Mouse (Mus musculus) stomach, embryonic 15.5 days (tissue): Measurements from ENCODE around the gene Tmem131l. TPM values are rescaled to one million over a fixed set of nuclear protein-coding genes. Genes with fewer than 3 reads are reported as not detected.
A peak's percentile ranks its signal among the peaks of the same experiment; 100 is the strongest.

Experiments
- ATAC-seq: fragments of 200-750 bp; cut with Nextera tagmentation; 2 replicates; pipeline ENCODE4 v1.8.0; 2017; ENCODE audit warnings: low read depth, moderate number of reproducible peaks, moderate TSS enrichment; ENCODE audit not compliant: insufficient read depth, low FRiP score
- H3K27ac ChIP-seq: fragments of 300-500 bp; sonication (generic); 2 replicates; pipeline ENCODE4 v1.5.1; 2015; ENCODE audit warnings: mild to moderate bottlenecking, inconsistent platforms
- H3K27me3 ChIP-seq: fragments of 300-500 bp; sonication (generic); replicated peaks from 2 replicates; pipeline ENCODE4 v1.6.1; 2015; ENCODE audit warnings: inconsistent platforms
- H3K36me3 ChIP-seq: fragments of 300-500 bp; sonication (generic); 2 replicates; pipeline ENCODE4 v1.6.1; 2015; ENCODE audit warnings: inconsistent platforms
- H3K4me1 ChIP-seq: fragments of 300-500 bp; sonication (generic); 2 replicates; pipeline ENCODE4 v1.6.1; 2015; ENCODE audit warnings: inconsistent platforms
- H3K4me2 ChIP-seq: fragments of 300-500 bp; sonication (generic); 2 replicates; pipeline ENCODE4 v1.6.1; 2015; ENCODE audit warnings: mild to moderate bottlenecking, inconsistent platforms
- H3K4me3 ChIP-seq: fragments of 300-500 bp; sonication (generic); replicated peaks from 2 replicates; pipeline ENCODE4 v1.5.1; 2015; ENCODE audit warnings: inconsistent platforms
- H3K9ac ChIP-seq: fragments of 300-500 bp; sonication (generic); 2 replicates; pipeline ENCODE4 v1.6.1; 2015; ENCODE audit warnings: inconsistent platforms
- H3K9me3 ChIP-seq: fragments of 300-500 bp; sonication (generic); 2 replicates; pipeline ENCODE4 v1.6.1; 2016; ENCODE audit warnings: inconsistent platforms
- WGBS: fragments of 180-500 bp; shearing (Covaris S2); methylation state at CpG from one replicate; pipeline ENCODE4 v1.1.7; 2015; 5-methylcytosine and 5-hydroxymethylcytosine counted together
- polyA plus RNA-seq: library from polyadenylated mRNA; unstranded; fragments of >200 nt; fragmentation: Nextera tagmentation; extraction: Ambion mirVana; gene quantifications from 2 replicates; pipeline ENCODE4 v1.2.1, GENCODE M21; 2015

The Tmem131l gene
- polyA plus RNA-seq, 1 experiment from 2014 or later = 44.9 TPM

DNA sequence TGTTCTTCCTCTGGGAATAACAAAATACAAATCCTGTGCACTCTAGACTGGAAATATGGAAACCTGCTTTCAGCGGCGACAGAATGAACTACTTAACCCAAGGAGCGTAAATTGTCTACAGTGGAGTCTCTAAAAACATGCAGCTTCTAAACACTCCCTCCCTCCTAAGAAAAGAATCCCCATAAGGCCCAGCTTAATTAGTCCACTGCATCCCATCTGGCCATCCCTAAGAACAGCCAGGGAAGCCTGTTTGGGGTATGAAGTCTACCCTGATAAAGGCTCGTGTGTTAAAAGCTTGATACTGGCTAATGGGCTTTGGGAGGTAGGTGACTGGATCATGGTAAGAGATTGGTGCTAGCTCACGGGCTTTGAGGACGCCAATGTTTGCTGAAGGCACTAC lies 54.5 kb downstream of the Tmem131l start:
- H3K9me3 ChIP-seq = no peaks in the 10 kb centered on the region
- H3K27ac ChIP-seq = no peak overlapping the region
- WGBS = 67% methylated on average over 6 of the region's 6 CpGs
- ATAC-seq = no peak
- H3K36me3 ChIP-seq = no peaks in the 10 kb centered on the region
- peaks cover 42% of the 10 kb centered on the region for H3K4me1 ChIP-seq
- H3K9ac ChIP-seq = no peak overlapping the region
- no peaks in the 10 kb centered on the region for H3K27me3 ChIP-seq
- H3K4me2 ChIP-seq = no peak overlapping the region
- no peak overlapping the region for H3K4me3 ChIP-seq

DNA sequence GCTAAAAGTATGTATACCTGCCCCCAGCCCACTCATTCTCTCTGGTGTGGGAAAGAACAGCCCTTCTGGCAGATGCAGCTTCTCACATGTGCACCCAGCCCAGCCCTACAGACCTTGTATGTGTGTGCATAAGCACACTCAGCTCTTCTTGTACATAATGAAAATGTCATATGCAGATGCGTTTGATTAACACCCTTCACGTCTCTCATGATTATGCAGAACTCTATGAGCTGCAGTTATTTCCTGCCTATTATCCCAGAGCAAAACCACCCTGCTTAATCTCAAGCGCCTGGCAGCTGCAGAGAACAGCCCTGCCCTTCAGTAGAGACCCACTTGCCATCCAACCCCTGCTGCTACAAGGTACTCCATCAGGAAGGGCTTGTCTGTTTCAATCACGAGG lies 55.6 kb downstream of the Tmem131l start:
- Histone ChIP-seq H3K4me1 (peaks cover 50% of the 10 kb centered on the region), H3K4me2 (no peak overlapping the region), H3K36me3 (no peaks in the 10 kb centered on the region), H3K4me3 (no peak overlapping the region), H3K9ac (no peak overlapping the region), H3K9me3 (no peaks in the 10 kb centered on the region), H3K27me3 (no peaks in the 10 kb centered on the region), H3K27ac (peak overlapping the region; percentile 54)
- ATAC-seq = peak; percentile 42; the same call in 1 of the 2 replicates
- WGBS = 50% methylated on average over 4 of the region's 4 CpGs

DNA sequence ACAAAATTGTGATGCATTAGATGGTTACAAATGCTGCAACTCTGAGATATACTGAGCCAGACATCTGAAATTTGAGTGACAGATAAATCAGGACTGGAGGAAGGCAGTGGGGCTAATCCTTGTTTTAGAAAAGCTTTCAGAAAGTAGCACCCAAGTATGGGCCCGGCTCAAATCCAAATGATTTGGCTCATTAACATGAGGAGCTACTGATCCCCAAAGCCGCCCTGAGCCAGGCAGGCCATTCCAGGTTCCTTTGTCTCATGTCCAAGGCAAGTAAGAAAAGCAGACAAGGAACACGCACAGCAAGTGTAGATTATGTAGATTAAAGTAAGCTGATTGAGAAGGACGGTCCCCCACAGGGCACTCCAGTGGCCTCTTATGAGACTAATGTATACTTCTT lies 57.2 kb downstream of the Tmem131l start:
- Histone ChIP-seq H3K36me3 (no peaks in the 10 kb centered on the region), H3K9me3 (no peaks in the 10 kb centered on the region), H3K4me1 (peaks cover 48% of the 10 kb centered on the region), H3K27me3 (no peaks in the 10 kb centered on the region), H3K9ac (no peak overlapping the region), H3K4me2 (no peak overlapping the region), H3K27ac (no peak overlapping the region), H3K4me3 (no peak overlapping the region)
- no peak for ATAC-seq
- WGBS = 86% methylated on average over 4 of the region's 4 CpGs

DNA sequence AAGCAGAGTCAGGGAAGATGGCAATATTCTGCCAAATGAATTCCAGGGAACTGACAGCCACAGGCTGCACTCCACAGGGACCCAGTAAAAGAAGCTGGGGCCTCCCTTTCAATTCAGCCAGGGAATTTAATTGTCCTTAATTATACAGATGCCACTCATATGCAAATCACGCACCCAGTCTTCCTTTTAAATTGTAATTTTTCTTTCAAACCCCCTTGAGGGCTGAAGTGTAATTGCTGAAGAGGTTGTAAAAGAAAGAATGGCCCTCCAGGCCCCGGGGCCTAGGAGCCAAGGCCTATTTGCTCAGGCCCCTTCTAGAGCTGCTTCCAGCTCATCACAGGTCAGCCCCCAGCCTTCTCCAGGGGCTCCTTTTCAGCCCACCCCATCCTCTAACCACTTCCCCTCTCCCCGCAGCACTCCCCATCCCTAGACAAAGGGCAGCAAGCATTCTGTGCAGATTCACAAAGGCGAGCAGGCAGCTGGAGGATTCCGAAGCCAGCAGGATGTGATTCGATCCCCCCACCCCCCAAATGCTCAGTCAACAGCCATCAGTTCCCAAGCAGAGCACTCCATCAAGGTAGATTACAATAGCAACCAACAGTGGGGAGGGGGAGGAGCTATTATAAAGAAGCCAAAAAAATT lies 59.6 kb downstream of the Tmem131l start:
- ATAC-seq = no peak
- Histone ChIP-seq H3K9me3 (no peaks in the 10 kb centered on the region), H3K4me1 (peaks cover 27% of the 10 kb centered on the region), H3K4me3 (no peak overlapping the region), H3K27ac (no peak overlapping the region), H3K36me3 (no peaks in the 10 kb centered on the region), H3K9ac (no peak overlapping the region), H3K27me3 (no peaks in the 10 kb centered on the region), H3K4me2 (no peak overlapping the region)
- WGBS = 38% methylated on average over 6 of the region's 6 CpGs

DNA sequence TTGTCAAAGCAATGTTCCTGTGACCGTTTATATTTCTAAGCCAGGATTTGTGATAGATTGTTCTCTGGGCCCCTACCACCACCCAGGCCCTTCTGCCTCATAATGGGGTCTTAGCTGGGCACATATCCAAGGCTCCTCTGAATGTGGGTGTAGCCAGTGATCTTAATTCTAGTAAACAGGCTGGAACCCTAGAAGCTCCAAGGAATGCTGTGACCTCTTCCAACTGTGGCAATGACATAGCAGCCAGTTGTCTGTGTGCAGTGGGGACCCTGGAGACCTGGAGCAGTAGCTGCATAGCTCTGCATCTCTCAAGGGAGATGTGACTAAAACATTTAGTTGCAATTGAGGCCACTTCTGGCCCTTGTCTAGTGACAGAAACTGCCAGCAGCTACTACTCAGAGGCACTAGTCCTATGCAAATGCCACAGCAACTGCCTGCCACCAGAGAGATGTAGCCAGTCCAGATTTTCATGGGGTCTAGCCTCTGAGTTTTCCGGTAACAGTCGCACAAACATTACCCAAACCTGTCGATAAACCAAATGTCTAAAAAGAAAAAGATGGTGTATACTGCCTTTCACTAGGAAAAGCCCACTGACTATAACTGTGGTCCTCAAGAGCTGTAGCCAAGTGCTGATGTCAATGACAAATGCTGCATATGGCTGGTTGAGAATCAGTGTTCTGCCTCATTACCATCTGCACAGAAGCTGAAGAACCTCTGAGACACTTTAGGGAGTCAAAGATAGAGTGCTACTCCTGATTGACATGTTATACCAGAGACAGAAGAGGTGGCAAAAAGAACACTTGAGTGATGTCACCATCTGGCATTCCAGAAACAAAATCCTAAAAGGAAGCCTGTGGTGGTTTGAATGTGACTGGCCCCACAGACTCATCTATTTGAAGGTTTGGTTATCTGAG lies 61.2 kb downstream of the Tmem131l start:
- Histone ChIP-seq H3K4me3 (no peak overlapping the region), H3K9ac (no peak overlapping the region), H3K36me3 (no peaks in the 10 kb centered on the region), H3K27me3 (no peaks in the 10 kb centered on the region), H3K27ac (peak overlapping the region; percentile 45), H3K9me3 (no peaks in the 10 kb centered on the region), H3K4me2 (no peak overlapping the region), H3K4me1 (peaks cover 24% of the 10 kb centered on the region)
- WGBS = 61% methylated on average over 4 of the region's 4 CpGs
- ATAC-seq = no peak

DNA sequence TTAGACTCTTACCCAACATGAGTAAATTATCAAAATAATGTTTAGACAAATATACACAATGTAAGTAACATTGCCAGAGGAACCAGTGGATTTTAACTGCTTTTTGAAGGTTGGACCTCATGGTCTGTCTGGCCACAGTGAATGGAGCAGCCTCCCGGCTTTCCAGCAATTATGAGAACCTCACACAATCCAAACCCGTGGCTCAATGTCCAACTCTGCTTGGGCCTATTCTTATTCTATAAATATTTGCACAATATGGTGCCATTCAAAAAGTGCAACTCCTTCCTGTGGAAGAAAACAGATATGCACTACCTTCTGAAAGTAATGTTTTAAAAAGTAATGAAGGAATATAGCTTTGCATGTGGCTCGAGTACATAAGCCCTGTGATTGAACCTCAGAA lies 62.2 kb downstream of the Tmem131l start:
- ATAC-seq = no peak
- no peak overlapping the region for H3K4me2 ChIP-seq
- H3K27ac ChIP-seq = 0 out of 2 replicates have a peak overlapping the region, but pooled peaks have one; percentile 18
- peaks cover 24% of the 10 kb centered on the region for H3K4me1 ChIP-seq
- H3K27me3 ChIP-seq = no peaks in the 10 kb centered on the region
- H3K9ac ChIP-seq = no peak overlapping the region
- 34% methylated on average over 3 of the region's 3 CpGs for WGBS
- H3K4me3 ChIP-seq = no peak overlapping the region
- H3K9me3 ChIP-seq = no peaks in the 10 kb centered on the region
- no peaks in the 10 kb centered on the region for H3K36me3 ChIP-seq

DNA sequence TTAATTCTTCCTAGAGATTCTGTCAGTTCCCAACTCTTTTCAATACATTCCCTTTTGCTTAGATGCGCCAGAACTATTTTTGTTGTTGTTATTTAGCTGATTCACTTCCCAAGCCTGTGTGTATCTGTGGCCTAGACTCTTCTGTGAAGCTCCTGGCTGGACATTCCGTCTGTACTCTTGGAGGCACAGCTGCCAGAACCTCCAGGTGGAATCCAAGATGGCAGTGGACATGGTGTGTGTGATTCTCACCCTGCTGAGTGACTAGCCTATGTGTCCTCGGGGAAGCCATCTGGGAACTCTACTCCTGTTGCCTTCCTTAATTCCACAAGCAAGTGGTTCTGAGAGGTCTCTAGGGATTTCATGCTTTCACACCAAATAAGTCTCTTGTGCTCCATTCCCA lies 63.8 kb downstream of the Tmem131l start:
- Histone ChIP-seq H3K27me3 (no peaks in the 10 kb centered on the region), H3K27ac (no peak overlapping the region), H3K4me1 (peaks cover 24% of the 10 kb centered on the region), H3K4me2 (no peak overlapping the region), H3K9ac (no peak overlapping the region), H3K36me3 (no peaks in the 10 kb centered on the region), H3K9me3 (no peaks in the 10 kb centered on the region), H3K4me3 (no peak overlapping the region)
- 98% methylated on average over 3 of the region's 3 CpGs for WGBS
- ATAC-seq = no peak

DNA sequence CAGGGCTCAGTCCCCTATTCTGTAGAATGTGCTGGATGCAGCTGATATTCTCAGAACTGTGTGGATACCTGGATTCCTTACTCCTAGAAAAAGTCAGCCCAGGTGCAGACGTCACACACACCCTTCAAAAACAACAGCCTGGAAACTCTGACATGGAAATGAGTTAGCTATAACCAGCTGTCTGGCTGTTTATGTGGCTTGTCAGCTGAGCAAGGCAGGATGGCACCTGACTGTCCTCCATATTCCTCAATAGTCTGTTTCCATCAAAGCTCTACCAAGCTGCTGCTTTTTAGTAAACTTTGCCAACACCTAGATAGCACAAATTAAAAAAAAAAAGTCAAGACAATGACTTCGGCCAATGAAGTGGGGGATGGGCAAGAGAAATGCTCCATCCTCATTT lies 66.6 kb downstream of the Tmem131l start:
- WGBS = 74% methylated on average over 2 of the region's 2 CpGs
- Histone ChIP-seq H3K4me1 (peaks cover 16% of the 10 kb centered on the region; the same call in 1 of the 2 replicates), H3K4me3 (no peak overlapping the region), H3K9me3 (no peaks in the 10 kb centered on the region), H3K4me2 (no peak overlapping the region), H3K27ac (no peak overlapping the region), H3K36me3 (no peaks in the 10 kb centered on the region), H3K27me3 (no peaks in the 10 kb centered on the region), H3K9ac (no peak overlapping the region)
- no peak for ATAC-seq

DNA sequence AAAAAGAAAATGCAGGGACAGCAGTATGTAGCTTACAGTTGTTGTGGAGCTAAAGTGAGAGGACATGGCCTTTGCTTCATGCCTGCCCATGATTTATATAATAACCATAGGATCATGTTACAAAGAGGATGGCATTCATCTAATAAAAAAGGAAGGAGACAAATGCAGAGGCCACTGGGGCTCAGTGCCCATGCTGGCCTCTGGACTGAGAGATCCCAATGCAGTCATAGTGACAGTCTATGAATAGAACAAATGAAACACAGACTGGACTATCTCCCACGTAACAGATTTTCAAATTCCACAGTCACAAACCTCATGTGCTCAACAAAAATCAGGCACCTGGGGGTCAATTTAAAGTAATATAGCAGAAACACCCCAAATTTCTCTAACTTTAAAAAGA lies 69.3 kb downstream of the Tmem131l start:
- Histone ChIP-seq H3K4me2 (no peak overlapping the region), H3K4me3 (no peak overlapping the region)
- no peak for ATAC-seq

DNA sequence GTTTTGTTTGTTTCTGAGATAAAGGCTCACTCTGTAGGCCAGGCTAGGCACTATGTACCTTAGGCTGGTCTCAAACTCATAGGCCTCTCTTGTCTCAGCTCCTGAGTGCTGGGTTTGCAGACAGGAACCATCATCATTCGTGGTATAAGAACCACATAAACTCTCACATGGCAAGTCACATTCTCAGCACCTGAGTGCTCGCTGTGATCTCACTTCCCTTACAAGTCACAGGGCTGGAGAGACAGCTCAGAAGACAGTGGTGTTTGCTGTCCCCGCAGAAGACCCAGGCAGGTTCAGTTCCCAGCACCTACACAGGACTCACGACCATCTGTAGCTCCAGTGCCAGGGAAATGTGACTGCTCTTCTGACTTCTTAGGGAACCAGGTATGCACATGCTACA lies 70.9 kb downstream of the Tmem131l start:
- Histone ChIP-seq H3K4me3 (no peak overlapping the region), H3K4me1 (0 out of 2 replicates have a peak, but pooled peaks cover 10% of the 10 kb centered on the region), H3K27ac (no peak overlapping the region), H3K27me3 (no peaks in the 10 kb centered on the region), H3K9me3 (no peaks in the 10 kb centered on the region), H3K9ac (no peak overlapping the region), H3K4me2 (no peak overlapping the region), H3K36me3 (no peaks in the 10 kb centered on the region)
- no peak for ATAC-seq
- WGBS = 83% methylated on average over 4 of the region's 4 CpGs

More for the DNA sequence above, 69.3 kb downstream of the Tmem131l start:
- WGBS = 59% methylated on average over 1 of the region's 1 CpGs
- Histone ChIP-seq H3K27me3 (no peaks in the 10 kb centered on the region), H3K9ac (no peak overlapping the region), H3K36me3 (no peaks in the 10 kb centered on the region), H3K27ac (no peak overlapping the region), H3K4me1 (0 out of 2 replicates have a peak, but pooled peaks cover 10% of the 10 kb centered on the region), H3K9me3 (no peaks in the 10 kb centered on the region)

DNA sequence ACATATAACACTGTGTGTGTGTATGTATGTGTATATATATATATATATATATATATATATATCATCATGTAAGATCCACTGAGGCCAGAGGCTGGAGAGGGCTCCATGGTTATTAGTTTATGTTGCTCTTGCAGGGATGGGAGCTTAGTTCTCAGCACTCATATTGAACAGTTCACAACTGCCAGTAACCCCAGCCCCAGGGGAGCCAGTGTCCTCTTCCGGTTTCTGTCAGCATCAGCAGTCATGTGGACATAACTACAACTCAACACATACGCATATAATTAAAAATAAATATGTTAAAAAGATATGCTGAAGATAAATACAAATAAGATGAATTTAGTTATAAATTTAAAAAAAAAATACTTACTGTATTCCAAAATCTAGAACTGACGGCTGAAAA lies 72.2 kb downstream of the Tmem131l start:
- Histone ChIP-seq H3K36me3 (no peaks in the 10 kb centered on the region), H3K9me3 (no peaks in the 10 kb centered on the region), H3K4me2 (no peak overlapping the region), H3K27me3 (no peaks in the 10 kb centered on the region), H3K27ac (no peak overlapping the region), H3K4me1 (0 out of 2 replicates have a peak, but pooled peaks cover 13% of the 10 kb centered on the region), H3K9ac (no peak overlapping the region), H3K4me3 (no peak overlapping the region)
- no peak for ATAC-seq
- 85% methylated on average over 3 of the region's 3 CpGs for WGBS

DNA sequence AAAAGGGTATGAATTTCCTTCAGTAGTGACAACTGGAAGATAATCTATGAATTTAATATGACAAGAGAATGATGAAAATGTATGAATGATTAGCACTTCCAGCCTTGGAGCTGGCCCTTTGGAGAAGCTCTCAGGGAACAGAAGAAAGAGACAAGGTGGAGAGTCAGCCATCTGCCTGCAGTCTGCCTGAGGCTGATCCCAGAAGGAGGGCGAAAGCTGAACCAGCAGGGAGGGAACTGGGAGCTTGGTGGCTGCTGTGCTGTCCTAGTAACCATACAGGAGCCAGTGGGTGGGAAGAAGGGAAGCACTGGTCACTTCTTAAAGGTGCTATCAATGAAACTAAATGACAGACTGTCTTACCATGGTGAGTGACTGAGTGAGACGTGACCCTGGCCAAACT lies 74.6 kb downstream of the Tmem131l start:
- no peak for ATAC-seq
- 92% methylated on average over 2 of the region's 2 CpGs for WGBS
- no peak overlapping the region for H3K9ac ChIP-seq
- H3K4me2 ChIP-seq = no peak overlapping the region
- H3K9me3 ChIP-seq = no peaks in the 10 kb centered on the region
- H3K27ac ChIP-seq = no peak overlapping the region
- 0 out of 2 replicates have a peak, but pooled peaks cover 9% of the 10 kb centered on the region for H3K4me1 ChIP-seq
- H3K36me3 ChIP-seq = peaks cover 8% of the 10 kb centered on the region
- no peak overlapping the region for H3K4me3 ChIP-seq
- no peaks in the 10 kb centered on the region for H3K27me3 ChIP-seq
